Mouse (Mus musculus): ENCODE measurements around the gene Gdf15.

- TF ChIP-seq GATA1 (IDR thresholded peaks at IDR 0.05; ENCODE audit: borderline replicate concordance, low read length) (no peak), FLI1 (IDR thresholded peaks at IDR 0.05; ENCODE audit: low read length) (no peak)
Measured at GRCm38 (mm10) chr8:70677451-70678080, 45.3 kb upstream of the Gdf15 start.

Data from megakaryocyte, embryonic 14.5 days (primary cell).